Mouse (Mus musculus): ENCODE measurements around the gene Gm10192. TPM values are rescaled to one million over a fixed set of nuclear protein-coding genes. Genes with fewer than 3 reads are reported as not detected.
"Not testable (repeated sequence)": the region's sequence is repeated elsewhere in the genome, so short reads cannot be mapped to it uniquely, and the experiment has no call there.

Gene Gm10192
- not detected in 2 replicates for total RNA-seq (2012; rRNA removed)

DNA sequence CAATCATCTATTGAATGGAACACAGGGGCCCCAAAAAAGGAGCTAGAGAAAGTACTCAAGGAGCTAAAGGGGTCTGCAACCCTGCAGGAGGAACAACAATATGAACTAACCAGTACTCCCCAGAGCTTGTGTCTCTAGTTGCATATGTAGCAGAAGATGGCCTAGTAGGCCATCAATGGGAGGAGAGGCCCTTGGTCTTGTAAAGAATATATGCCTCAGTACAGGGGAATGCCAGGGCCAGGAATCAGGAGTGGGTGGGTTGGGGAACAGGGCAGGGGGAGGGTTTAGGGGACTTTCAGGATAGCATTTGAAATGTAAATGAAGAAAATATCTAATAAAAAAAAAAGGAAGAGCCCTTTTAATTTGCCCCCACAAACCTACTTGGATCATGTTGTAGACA is at the start of gene Gm10192:
TSS of gene Gm10192 (minus strand) at position 101 of the 400 bp plus-strand sequence.
- DNase-seq (ENCODE audit: low read depth, low spot score); H3K27ac ChIP-seq (ENCODE audit: insufficient read depth, low read depth, low read length, poor library complexity, severe bottlenecking); H3K4me3 ChIP-seq (ENCODE audit: insufficient read depth in 1 of 2, low read depth in 1 of 2, low read length in 2 of 2, poor library complexity in 1 of 2, severe bottlenecking in 1 of 2); H3K36me3 ChIP-seq (ENCODE audit: control insufficient read depth, insufficient read depth, low read length, poor library complexity, severe bottlenecking); H3K9me3 ChIP-seq (ENCODE audit: control insufficient read depth, insufficient read depth, low read depth, low read length); H3K9ac ChIP-seq (ENCODE audit: insufficient read depth, low read depth, low read length, poor library complexity, severe bottlenecking); H3K4me1 ChIP-seq (ENCODE audit: control insufficient read depth in 2 of 2, insufficient read depth in 2 of 2, low read length in 2 of 2, poor library complexity in 1 of 2); in situ Hi-C loops (cut with MboI; ENCODE audit: low sequenced_read_pairs in 2 of 2, unreplicated experiment in 2 of 2): not testable (repeated sequence)

DNA sequence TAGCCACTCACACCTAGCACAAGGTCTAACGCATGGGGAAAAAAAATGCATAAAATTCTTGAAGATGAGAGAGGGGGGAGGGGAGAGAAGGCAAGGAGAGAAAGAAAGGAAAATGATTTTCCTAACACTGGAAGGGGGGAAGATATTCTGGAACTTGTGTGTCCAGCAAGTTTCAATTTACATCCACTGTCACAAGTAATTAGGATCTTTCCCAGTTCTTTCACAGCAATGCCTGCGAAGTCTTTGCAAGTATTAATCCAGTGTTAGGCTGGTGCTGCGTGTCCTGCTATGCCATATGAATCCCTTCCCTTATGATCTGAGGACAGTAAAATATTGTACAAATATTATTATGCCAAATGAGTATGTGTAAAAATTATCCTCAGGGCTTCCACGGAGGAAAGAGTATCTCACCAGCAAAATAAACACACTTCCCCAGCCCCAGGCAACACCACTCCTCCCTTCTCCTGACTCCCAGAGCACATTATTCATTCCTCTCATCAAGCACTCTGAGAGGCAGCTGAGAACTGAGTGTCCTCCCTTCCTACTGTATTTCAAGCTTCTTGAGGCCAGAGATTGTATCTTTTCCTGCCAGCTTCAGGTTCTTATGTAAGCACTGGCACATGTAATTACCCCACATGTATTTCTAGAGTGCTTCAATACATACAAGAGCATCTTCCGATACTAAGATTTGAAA is 47.6 kb upstream of the Gm10192 start:
- TF ChIP-seq ZC3H11A (IDR thresholded peaks at IDR 0.05; ENCODE audit: borderline replicate concordance, low read depth, low read length): no peak
- TF ChIP-seq ZNF384 (IDR thresholded peaks at IDR 0.05; ENCODE audit: low read depth, low read length): no peak
- no peak for TF ChIP-seq CHD2 (IDR thresholded peaks at IDR 0.05; ENCODE audit: low read depth, low read length)
- TF ChIP-seq MAFK (IDR thresholded peaks at IDR 0.05; ENCODE audit: insufficient read depth, low read depth, low read length): no peak
- TF ChIP-seq HCFC1 (IDR thresholded peaks at IDR 0.05; ENCODE audit: borderline replicate concordance, insufficient read depth, low read length): no peak

GRCm38 (mm10) chr4:97219701-97220100 is 36.7 kb upstream of the Gm10192 start:
- no peak for DNase-seq (ENCODE audit: low read depth, low spot score)
- TF ChIP-seq MAFK (IDR thresholded peaks at IDR 0.05; ENCODE audit: insufficient read depth, low read depth, low read length): no peak
- H3K4me1 ChIP-seq (ENCODE audit: control insufficient read depth in 2 of 2, insufficient read depth in 2 of 2, low read length in 2 of 2, poor library complexity in 1 of 2): no peaks in the 10 kb centered on the region
- H3K27ac ChIP-seq (ENCODE audit: insufficient read depth, low read depth, low read length, poor library complexity, severe bottlenecking): no peak overlapping the region
- in situ Hi-C loops (cut with MboI; ENCODE audit: low sequenced_read_pairs in 2 of 2, unreplicated experiment in 2 of 2): no loop called here
- H3K9ac ChIP-seq (ENCODE audit: insufficient read depth, low read depth, low read length, poor library complexity, severe bottlenecking): no peak overlapping the region
- H3K36me3 ChIP-seq (ENCODE audit: control insufficient read depth, insufficient read depth, low read length, poor library complexity, severe bottlenecking): no peaks in the 10 kb centered on the region
- H3K9me3 ChIP-seq (ENCODE audit: control insufficient read depth, insufficient read depth, low read depth, low read length): no peaks in the 10 kb centered on the region
- no peak overlapping the region for H3K4me3 ChIP-seq (ENCODE audit: insufficient read depth in 1 of 2, low read depth in 1 of 2, low read length in 2 of 2, poor library complexity in 1 of 2, severe bottlenecking in 1 of 2)

More for the DNA sequence above, 47.6 kb upstream of the Gm10192 start:
- Histone ChIP-seq H3K9ac (ENCODE audit: insufficient read depth, low read depth, low read length, poor library complexity, severe bottlenecking) (no peak overlapping the region), H3K4me1 (ENCODE audit: control insufficient read depth in 2 of 2, insufficient read depth in 2 of 2, low read length in 2 of 2, poor library complexity in 1 of 2) (no peaks in the 10 kb centered on the region), H3K4me3 (ENCODE audit: insufficient read depth in 1 of 2, low read depth in 1 of 2, low read length in 2 of 2, poor library complexity in 1 of 2, severe bottlenecking in 1 of 2) (no peak overlapping the region), H3K27ac (ENCODE audit: insufficient read depth, low read depth, low read length, poor library complexity, severe bottlenecking) (no peak overlapping the region), H3K36me3 (ENCODE audit: control insufficient read depth, insufficient read depth, low read length, poor library complexity, severe bottlenecking) (no peaks in the 10 kb centered on the region), H3K9me3 (ENCODE audit: control insufficient read depth, insufficient read depth, low read depth, low read length) (no peaks in the 10 kb centered on the region)
- in situ Hi-C loops (cut with MboI; ENCODE audit: low sequenced_read_pairs in 2 of 2, unreplicated experiment in 2 of 2): no loop called here
- DNase-seq (ENCODE audit: low read depth, low spot score): no peak

GRCm38 (mm10) chr4:97217906-97218305 is 34.9 kb upstream of the Gm10192 start:
- Histone ChIP-seq H3K4me3 (ENCODE audit: insufficient read depth in 1 of 2, low read depth in 1 of 2, low read length in 2 of 2, poor library complexity in 1 of 2, severe bottlenecking in 1 of 2) (no peak overlapping the region), H3K4me1 (ENCODE audit: control insufficient read depth in 2 of 2, insufficient read depth in 2 of 2, low read length in 2 of 2, poor library complexity in 1 of 2) (no peaks in the 10 kb centered on the region), H3K27ac (ENCODE audit: insufficient read depth, low read depth, low read length, poor library complexity, severe bottlenecking) (no peak overlapping the region), H3K9ac (ENCODE audit: insufficient read depth, low read depth, low read length, poor library complexity, severe bottlenecking) (no peak overlapping the region), H3K36me3 (ENCODE audit: control insufficient read depth, insufficient read depth, low read length, poor library complexity, severe bottlenecking) (no peaks in the 10 kb centered on the region), H3K9me3 (ENCODE audit: control insufficient read depth, insufficient read depth, low read depth, low read length) (no peaks in the 10 kb centered on the region)
- in situ Hi-C loops (cut with MboI; ENCODE audit: low sequenced_read_pairs in 2 of 2, unreplicated experiment in 2 of 2): no loop called here
- DNase-seq (ENCODE audit: low read depth, low spot score): no peak
- TF ChIP-seq ZNF384 (IDR thresholded peaks at IDR 0.05; ENCODE audit: low read depth, low read length): no peak

DNA sequence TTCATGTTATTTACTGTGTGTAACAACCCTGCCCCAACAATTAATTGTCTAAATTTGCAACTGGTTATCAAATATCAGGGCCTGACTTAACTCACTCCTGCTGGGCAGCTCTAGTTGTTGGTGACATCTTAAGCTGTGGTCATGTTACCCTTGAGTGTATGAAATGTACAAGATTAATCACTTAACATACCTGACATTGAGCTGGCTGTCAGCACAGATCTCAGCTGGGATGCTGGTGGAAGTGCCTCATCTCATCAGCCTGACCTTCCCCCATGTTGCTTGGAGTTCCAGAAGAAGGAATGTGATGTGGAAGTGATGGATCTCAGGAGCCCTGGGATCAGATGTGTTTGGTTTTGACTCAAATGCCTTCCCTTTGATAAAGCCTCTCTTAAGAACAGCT is 29.5 kb upstream of the Gm10192 start:
- in situ Hi-C loops (cut with MboI; ENCODE audit: low sequenced_read_pairs in 2 of 2, unreplicated experiment in 2 of 2): no loop called here
- TF ChIP-seq MAFK (IDR thresholded peaks at IDR 0.05; ENCODE audit: insufficient read depth, low read depth, low read length) (no peak), CHD2 (IDR thresholded peaks at IDR 0.05; ENCODE audit: low read depth, low read length) (no peak)
- Histone ChIP-seq H3K9me3 (ENCODE audit: control insufficient read depth, insufficient read depth, low read depth, low read length) (no peaks in the 10 kb centered on the region), H3K4me1 (ENCODE audit: control insufficient read depth in 2 of 2, insufficient read depth in 2 of 2, low read length in 2 of 2, poor library complexity in 1 of 2) (no peaks in the 10 kb centered on the region), H3K4me3 (ENCODE audit: insufficient read depth in 1 of 2, low read depth in 1 of 2, low read length in 2 of 2, poor library complexity in 1 of 2, severe bottlenecking in 1 of 2) (no peak overlapping the region), H3K36me3 (ENCODE audit: control insufficient read depth, insufficient read depth, low read length, poor library complexity, severe bottlenecking) (no peaks in the 10 kb centered on the region), H3K27ac (ENCODE audit: insufficient read depth, low read depth, low read length, poor library complexity, severe bottlenecking) (no peak overlapping the region), H3K9ac (ENCODE audit: insufficient read depth, low read depth, low read length, poor library complexity, severe bottlenecking) (no peak overlapping the region)
- no peak for DNase-seq (ENCODE audit: low read depth, low spot score)

DNA sequence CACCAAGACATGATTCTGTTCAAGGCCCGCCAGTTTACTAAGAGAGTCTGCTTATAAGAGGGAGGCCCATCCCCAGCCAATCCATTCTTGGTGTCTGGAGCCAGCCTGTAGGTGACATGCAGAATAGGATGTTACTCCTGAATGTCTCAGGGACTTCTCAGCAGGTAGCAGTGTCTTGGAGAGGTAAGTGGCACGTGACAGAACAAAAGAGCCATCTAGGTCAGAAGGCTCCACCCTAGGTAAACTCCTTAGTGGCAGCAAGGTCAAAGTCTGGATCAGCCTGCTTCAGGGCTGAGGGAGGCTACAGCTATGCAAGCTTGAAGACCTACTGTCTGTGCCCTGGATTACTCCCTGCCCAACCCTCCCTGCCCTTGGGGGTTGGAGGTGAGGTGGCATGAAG is 20.0 kb upstream of the Gm10192 start:
- H3K9me3 ChIP-seq (ENCODE audit: control insufficient read depth, insufficient read depth, low read depth, low read length); H3K27ac ChIP-seq (ENCODE audit: insufficient read depth, low read depth, low read length, poor library complexity, severe bottlenecking); H3K4me3 ChIP-seq (ENCODE audit: insufficient read depth in 1 of 2, low read depth in 1 of 2, low read length in 2 of 2, poor library complexity in 1 of 2, severe bottlenecking in 1 of 2); H3K36me3 ChIP-seq (ENCODE audit: control insufficient read depth, insufficient read depth, low read length, poor library complexity, severe bottlenecking); H3K9ac ChIP-seq (ENCODE audit: insufficient read depth, low read depth, low read length, poor library complexity, severe bottlenecking); in situ Hi-C loops (cut with MboI; ENCODE audit: low sequenced_read_pairs in 2 of 2, unreplicated experiment in 2 of 2); H3K4me1 ChIP-seq (ENCODE audit: control insufficient read depth in 2 of 2, insufficient read depth in 2 of 2, low read length in 2 of 2, poor library complexity in 1 of 2): not testable (repeated sequence)
- DNase-seq (ENCODE audit: low read depth, low spot score): peak; percentile 31

All from ES-E14 (cell line).